Mouse (Mus musculus): ENCODE measurements around the gene Cdh8.

Cdh8 gene

DNA sequence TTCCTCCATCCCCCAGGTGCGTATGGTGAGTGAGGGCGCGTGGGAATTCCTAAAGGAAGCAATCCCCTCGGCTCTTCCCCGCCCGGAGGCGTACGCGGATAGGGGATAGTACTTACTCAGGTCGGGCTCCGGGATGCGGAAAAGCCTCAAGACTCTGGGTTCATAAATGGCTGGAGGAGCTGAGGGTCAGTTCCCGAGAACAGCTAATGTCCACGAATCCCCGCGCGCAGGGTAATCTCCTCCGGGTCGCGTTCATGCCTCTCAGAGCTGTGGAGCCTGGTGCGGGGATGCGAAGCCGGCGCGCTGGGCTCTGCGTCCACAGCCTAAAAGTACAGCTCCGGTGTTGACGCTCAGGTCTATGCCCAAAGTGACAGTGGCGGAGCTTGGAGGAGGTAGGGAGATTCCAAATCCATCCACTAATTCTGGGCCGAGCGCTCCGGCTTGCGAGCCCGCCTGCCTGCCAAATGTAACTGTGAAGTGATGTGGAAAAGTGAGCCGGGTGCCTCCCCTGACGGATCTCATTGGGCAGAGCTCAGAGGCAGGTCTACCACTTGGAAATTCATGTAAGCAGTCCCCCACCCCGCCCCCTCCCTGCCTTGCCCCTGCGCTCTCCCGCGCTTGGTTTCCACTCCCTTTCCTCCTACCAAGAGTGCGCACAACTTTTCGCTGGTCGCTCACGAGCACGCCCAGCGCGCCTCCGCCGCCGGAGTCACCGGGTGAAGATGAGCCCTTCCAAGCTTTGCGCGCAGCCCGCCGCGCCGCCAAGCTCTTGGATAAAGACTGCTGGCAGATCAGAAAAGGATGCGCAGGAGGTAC lies at the start of gene Cdh8:
TSS of gene Cdh8 (minus strand) at position 506 of the 816 bp plus-strand sequence.
- DNase-seq (ENCODE audit: low read depth, low spot score), result no peak

DNA sequence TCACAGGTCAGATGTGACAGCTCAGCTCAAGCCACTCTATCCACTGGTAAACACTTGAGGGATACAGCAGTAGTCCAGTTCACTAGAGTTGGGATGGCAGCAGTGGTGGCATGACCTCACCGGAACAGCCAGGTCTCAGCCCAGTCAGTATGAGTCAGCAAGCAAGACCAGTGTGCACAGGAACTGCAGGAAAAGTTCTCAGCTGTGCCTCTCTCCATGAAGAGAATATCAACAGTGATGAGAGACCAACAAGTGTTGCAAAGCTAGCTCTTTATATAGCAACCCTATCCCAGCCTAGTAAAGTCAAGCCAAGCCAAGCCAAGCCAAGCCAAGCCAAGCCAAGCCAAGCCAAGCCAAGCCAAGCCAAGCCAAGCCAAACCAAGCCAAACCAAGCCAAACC lies 30.2 kb upstream of the Cdh8 start:
- no peak for DNase-seq (ENCODE audit: low read depth, low spot score)

DNA sequence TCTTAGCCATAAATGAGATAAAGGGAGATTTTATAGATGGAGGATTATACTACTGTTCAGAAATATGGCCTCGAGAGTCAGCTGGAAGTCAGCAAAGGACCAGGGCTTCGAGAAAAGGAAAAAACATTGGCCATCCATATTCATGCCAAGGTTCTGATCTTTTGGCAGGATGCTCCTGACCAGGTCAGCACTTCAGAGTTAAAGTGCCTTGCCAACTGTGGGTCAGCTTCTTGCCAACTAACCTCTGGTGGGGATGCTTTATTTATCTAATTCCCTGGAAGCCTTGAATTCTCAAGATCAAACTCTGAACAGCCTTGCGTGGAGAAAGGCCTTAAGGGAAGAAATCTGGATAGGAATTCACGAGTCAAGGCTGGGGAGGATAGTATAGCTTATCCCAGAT lies 9.6 kb upstream of the Cdh8 start:
- DNase-seq (ENCODE audit: low read depth, low spot score), result no peak

DNA sequence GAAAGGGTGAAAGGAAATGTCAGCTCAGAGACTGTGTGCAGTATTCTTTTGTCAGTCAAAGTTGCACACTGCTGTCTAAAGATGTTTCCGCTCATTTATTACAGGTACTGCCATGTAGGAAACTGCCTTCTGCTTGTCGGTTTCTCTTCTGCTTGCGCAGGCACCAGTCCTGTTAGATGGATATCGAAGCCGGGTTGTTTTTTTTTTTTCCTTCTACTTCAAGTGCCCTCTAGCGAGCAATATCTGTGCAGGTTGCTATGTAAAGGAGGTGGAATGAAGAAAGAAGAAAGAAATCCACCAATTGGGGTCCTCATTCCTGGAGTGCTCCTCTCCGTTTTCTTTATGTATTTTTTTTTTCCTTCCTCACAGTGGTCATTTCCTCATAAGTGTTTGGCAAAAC lies 5.2 kb upstream of the Cdh8 start:
- DNase-seq (ENCODE audit: low read depth, low spot score), result no peak

GRCm38 (mm10) chr8:99419726-99420125 lies 3.5 kb upstream of the Cdh8 start:
- no peak for DNase-seq (ENCODE audit: low read depth, low spot score)

GRCm38 (mm10) chr8:99417456-99417855 lies 1.2 kb upstream of the Cdh8 start:
- DNase-seq (ENCODE audit: low read depth, low spot score), result no peak

DNA sequence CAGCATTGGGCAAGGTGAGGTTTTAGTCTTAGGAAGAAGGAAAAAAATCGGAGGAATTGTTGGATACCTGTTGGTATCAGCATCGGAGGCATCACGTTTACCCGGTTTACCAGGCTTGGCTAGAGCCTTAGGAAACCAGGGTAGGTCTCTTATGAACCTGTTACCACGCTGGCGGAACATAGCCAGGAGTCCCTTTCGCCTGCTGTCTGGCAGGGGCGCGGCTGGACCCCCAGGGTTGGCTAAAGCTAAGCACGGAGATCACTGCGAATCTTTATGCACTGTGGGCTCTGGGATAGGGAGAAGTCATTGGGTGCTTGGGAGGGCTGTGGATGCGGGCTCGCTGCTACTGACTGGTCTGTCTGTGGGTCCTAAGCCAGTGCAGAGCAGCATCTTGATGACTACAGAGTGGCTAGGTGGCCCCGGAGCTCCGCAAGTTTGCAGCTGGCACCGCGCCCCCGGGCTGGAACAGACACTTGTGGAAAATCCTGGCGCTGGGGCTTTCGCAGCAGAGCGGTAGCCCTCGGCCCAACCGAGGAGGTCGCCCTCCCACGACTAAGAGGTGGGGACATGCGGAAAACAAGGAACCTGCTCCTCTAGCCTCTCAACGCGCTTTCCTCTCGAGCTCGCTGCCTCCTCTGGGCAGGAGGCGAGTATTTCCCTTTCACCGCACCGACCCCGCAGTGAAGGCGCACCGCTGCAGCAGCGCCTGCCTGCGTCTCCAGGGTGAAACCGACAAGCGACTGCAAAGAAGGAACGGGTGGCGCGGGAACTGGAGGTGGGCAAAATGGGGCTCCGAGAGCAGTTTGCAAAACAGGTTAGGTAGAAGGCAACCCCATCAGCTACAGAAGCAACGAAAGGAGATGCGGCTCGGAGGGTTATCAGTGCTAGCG lies 950 bp downstream of the Cdh8 start:
- DNase-seq (ENCODE audit: low read depth, low spot score), result no peak

DNA sequence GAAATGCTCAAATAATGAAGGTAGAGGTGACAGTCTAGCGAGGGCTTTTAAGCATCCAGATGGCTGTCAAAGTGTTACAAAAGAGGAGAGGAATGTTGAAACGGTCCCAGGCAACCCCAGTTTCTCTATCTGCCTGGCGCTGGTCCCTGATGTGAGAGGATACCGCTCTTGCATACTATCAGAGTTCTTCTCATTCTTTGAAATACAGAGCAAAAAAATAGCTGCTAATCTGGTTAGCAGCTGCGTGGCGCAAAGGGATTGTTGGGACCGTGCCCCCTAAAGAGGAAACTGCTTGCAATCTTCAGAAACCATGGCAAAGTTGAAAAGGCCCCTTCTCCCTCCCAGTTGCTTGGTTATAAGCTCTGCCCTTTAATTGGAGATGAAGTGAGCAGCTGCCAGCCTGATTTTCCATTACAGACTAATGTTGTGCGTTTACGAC lies 1.8 kb downstream of the Cdh8 start:
- no peak for DNase-seq (ENCODE audit: low read depth, low spot score)

GRCm38 (mm10) chr8:99413877-99414482 lies 2.3 kb downstream of the Cdh8 start:
- no peak for DNase-seq (ENCODE audit: low read depth, low spot score)

GRCm38 (mm10) chr8:99393908-99394307 lies 22.4 kb downstream of the Cdh8 start:
- no peak for DNase-seq (ENCODE audit: low read depth, low spot score)

DNA sequence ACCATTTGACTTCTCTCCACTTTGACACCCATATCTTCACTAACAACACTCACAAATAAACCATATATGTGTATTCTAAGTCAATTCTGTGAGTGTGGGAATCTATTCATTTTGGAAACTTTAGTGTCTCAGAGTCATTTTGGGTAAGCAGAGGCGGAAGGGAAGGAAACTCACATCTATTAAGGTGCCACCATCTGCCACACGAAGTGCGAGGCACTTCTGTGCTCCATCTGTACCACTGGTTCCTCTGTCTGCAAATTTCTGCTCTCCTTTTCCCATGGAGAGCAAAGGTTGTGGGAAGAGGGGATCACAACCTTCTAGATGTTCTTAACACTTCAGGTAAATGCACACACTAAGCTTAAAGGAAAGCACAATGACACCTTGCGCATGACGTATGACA lies 46.2 kb downstream of the Cdh8 start:
- DNase-seq (ENCODE audit: low read depth, low spot score), result no peak

- DNase-seq (ENCODE audit: low read depth, low spot score), result no peak
These were observed 47.1 kb downstream of the Cdh8 start for GRCm38 (mm10) chr8:99369166-99369565.

DNA sequence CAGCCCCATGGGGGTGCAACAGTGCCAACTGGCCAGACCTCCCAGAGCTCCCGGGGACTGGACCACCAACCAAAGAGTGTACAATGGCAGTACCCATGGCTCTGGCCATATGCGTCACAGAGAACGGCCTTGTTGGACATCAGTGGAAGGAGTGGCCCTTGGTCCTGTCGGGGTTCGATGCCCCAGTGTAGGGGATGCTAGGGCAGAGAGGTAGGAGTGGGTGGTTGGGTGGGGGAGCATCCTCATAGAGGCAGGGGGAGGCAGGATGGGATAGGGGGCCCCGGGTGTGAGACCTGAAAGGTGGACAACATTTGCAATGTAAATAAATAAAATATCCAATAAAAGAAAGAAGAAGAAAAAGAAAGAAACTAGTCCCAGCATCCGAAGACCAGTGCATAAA lies 47.8 kb downstream of the Cdh8 start:
- no peak for DNase-seq (ENCODE audit: low read depth, low spot score)

- no peak for DNase-seq (ENCODE audit: low read depth, low spot score)
These were observed 62.3 kb downstream of the Cdh8 start for GRCm38 (mm10) chr8:99353923-99354322.

DNA sequence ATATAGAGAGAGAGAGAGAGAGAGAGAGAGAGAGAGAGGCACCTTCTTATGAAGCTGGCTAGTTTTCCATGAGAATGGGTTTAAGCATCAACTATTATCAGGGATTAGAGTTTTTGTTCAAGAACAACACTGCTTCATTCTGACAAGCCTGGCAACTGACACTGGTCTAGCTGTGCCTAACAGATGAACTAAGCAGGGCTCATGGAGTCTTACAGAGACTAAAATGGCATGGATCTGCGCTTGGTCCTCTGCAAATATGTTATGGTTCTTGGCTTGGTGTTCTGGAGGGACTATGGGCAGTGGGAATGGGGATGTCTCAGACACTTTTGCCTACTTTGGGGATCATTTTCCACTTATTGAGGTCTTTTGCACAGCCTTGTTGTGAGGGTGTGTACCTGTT lies 63.0 kb downstream of the Cdh8 start:
- no peak for DNase-seq (ENCODE audit: low read depth, low spot score)

DNA sequence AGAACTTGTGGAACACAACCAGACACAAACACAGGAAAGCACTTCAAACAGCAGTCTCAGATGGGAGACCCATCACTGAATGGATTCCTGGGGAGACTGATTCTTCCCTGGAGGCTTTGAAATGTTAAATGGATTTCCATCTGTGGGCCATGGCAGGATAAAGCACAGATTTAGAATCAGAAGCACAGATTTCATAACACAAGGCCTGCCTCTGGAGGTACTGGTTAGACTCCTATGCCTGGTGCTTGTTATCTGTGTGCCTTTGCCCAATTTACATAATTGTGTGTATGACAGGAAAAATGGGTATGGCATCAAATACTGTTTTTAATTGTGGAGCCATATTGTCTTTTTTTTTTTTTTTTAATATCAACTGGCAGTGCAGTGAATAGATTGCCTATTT lies 66.8 kb downstream of the Cdh8 start:
- no peak for DNase-seq (ENCODE audit: low read depth, low spot score)

DNA sequence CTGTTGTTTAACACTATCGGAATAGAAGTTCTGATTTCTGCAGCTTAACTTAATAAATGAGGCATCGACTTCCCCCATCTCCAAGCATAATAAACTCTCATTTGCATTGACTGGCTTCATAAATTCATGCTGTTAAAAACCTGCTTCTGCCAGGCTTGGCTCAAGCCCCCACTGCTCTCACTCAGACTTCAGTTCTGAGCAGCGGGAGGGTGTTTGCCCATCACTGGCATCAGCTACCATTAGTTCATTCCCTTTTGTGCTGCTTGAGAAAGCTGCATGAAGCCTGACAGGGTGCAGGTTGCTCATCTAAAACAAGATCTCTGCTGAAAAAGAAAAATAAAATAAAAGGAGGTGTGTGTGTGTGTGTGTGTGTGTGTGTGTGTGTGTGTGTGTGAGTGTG lies 67.7 kb downstream of the Cdh8 start:
- DNase-seq (ENCODE audit: low read depth, low spot score), result no peak

- no peak for DNase-seq (ENCODE audit: low read depth, low spot score)
These were observed 77.0 kb downstream of the Cdh8 start for GRCm38 (mm10) chr8:99339310-99339709.

DNA sequence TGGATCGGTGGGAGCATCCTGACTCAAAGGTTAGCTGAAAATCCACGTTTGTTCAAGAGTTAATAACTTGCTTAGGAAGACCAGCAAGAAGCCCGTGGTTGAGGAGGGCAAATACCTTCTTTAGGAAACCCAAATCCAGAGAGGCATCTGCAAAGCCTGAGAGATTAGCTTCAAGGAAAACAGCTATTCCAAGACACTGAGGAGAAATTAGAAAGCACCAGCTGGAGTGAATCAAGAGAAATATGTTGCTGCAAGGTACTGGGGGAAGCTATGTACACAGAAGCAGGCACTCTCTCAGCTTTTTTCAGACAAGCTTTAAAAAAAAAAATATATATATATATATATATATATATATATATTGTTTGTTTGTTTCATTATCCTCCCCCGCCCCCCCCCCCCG lies 88.7 kb downstream of the Cdh8 start:
- no peak for DNase-seq (ENCODE audit: low read depth, low spot score)

DNA sequence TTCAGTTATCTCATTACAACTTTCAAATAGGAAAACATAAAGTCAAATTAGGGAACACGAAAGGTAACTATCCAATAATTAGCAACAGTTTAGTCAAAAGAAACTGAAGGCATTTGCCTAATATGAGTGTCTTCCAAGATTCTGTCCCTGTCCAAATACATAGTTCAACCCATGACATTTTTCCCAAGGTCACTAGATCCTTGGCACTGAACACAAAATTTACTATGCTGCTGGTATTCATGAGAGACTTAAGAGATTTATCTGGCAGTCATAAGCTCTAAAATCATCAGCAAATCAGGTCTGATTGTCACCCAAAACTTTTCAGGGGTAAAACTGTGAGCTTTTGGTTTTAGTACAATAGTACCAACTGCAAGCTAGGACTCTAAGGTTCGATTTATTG lies 101.7 kb downstream of the Cdh8 start:
- DNase-seq (ENCODE audit: low read depth, low spot score), result no peak

- DNase-seq (ENCODE audit: low read depth, low spot score), result no peak
These were observed 112.1 kb downstream of the Cdh8 start for GRCm38 (mm10) chr8:99304184-99304583.

GRCm38 (mm10) chr8:99290201-99290600 lies 126.1 kb downstream of the Cdh8 start:
- DNase-seq (ENCODE audit: low read depth, low spot score), result no peak
